Mouse (Mus musculus) hindlimb bud, embryonic 11.5 days (tissue): ENCODE data around the gene Fbxw25.
"Not testable (repeated sequence)": the region's sequence is repeated elsewhere in the genome, so short reads cannot be mapped to it uniquely, and the experiment has no call there.

Experiments
- DNase-seq: peaks from one replicate; pipeline ENCODE4 v3.0.0-alpha.2; 2012; ENCODE audit warnings: low read depth, low spot score; ENCODE audit errors: extremely low spot score

Fbxw25 gene

GRCm38 (mm10) chr9:109664552-109664951, at the start of gene Fbxw25:
Gene Fbxw25 (minus strand): TSS chr9:109664652.
- not testable (repeated sequence) for DNase-seq

- not testable (repeated sequence) for DNase-seq
Observed at GRCm38 (mm10) chr9:109702600-109702999, 38.1 kb upstream of the Fbxw25 start, which contains the start of gene Fbxw18. Gene Fbxw18 (minus strand): TSS chr9:109702700.

- no peak for DNase-seq
Observed at GRCm38 (mm10) chr9:109685299-109685698, 20.8 kb upstream of the Fbxw25 start.

- DNase-seq = not testable (repeated sequence)
Observed at GRCm38 (mm10) chr9:109625957-109626356, 38.5 kb downstream of the Fbxw25 start, which contains the start of gene Fbxw24. Gene Fbxw24 (minus strand): TSS chr9:109626057.

GRCm38 (mm10) chr9:109606837-109607236, 57.6 kb downstream of the Fbxw25 start:
- DNase-seq = not testable (repeated sequence)

- DNase-seq = not testable (repeated sequence)
Observed at GRCm38 (mm10) chr9:109602128-109602527, 62.3 kb downstream of the Fbxw25 start.

- no peak for DNase-seq
Observed at GRCm38 (mm10) chr9:109597226-109597625, 67.2 kb downstream of the Fbxw25 start.
